Comparison of ENCODE assay signal across 13 mouse cellular contexts in genomic region chr17:88774103-88774526, GRCm38 (mm10). TPM values are rescaled to one million over a fixed set of nuclear protein-coding genes. Genes with fewer than 3 reads are reported as not detected.
A peak's percentile ranks its signal among the peaks of the same experiment; 100 is the strongest.
DNase-seq lines count a peak whose midpoint lies in the region; ATAC-seq lines count a peak whose summit lies in the region.
"Had no signal": no experiment of that assay in that cellular context is flagged by ENCODE, and none has a peak within 500 bp of the region (broad histone marks: within the 10 kb centered on the region; RNA-seq: fewer than 3 reads in every experiment).

No protein-coding gene starts in this region.

- peak; percentile 41 for DNase-seq in forebrain, embryonic 11.5 days (ENCODE audit: low spot score)
- DNase-seq in forebrain, embryonic 10.5 days (ENCODE audit: extremely low spot score, low spot score), result no peak
- peak; percentile 47 for DNase-seq in limb, embryonic 11.5 days (ENCODE audit: low spot score)
- no peak for DNase-seq in limb, embryonic 10.5 days (ENCODE audit: low spot score)
- peak; percentile 68 for DNase-seq in neural tube, embryonic 11.5 days (ENCODE audit: low spot score)
- DNase-seq in adrenal gland, postnatal 36 days, result no peak
- no peak for DNase-seq in cerebellum, adult 11 months
- DNase-seq: heart, postnatal 10 days; retina, postnatal 1 day had no signal

- no peak overlapping the region for H3K9ac ChIP-seq in forebrain, embryonic 11.5 days (ENCODE audit: low read length)
- H3K9ac ChIP-seq in limb, embryonic 11.5 days (ENCODE audit: low read length), result no peak overlapping the region
- no peak overlapping the region for H3K9ac ChIP-seq in hindbrain, embryonic 15.5 days
- no peak overlapping the region for H3K9ac ChIP-seq in neural tube, embryonic 11.5 days (ENCODE audit: low read length)
- H3K9ac ChIP-seq: liver, embryonic 15.5 days had no signal

- WGBS in forebrain, embryonic 11.5 days, result 71% methylated on average over 9 of the region's 9 CpGs
- 75% methylated on average over 9 of the region's 9 CpGs for WGBS in forebrain, embryonic 10.5 days
- WGBS in limb, embryonic 11.5 days, result 10% methylated on average over 9 of the region's 9 CpGs
- WGBS in limb, embryonic 10.5 days, result 21% methylated on average over 9 of the region's 9 CpGs
- WGBS in hindbrain, embryonic 15.5 days, result 17% methylated on average over 9 of the region's 9 CpGs
- WGBS in neural tube, embryonic 11.5 days, result 17% methylated on average over 9 of the region's 9 CpGs

- no peak overlapping the region for H3K4me3 ChIP-seq in forebrain, embryonic 11.5 days (ENCODE audit: low read depth, low read length)
- no peak overlapping the region for H3K4me3 ChIP-seq in forebrain, embryonic 10.5 days
- H3K4me3 ChIP-seq in limb, embryonic 11.5 days (ENCODE audit: low read depth, low read length), result no peak overlapping the region
- H3K4me3 ChIP-seq in limb, embryonic 10.5 days, result no peak overlapping the region
- no peak overlapping the region for H3K4me3 ChIP-seq in hindbrain, embryonic 15.5 days
- no peak overlapping the region for H3K4me3 ChIP-seq in neural tube, embryonic 11.5 days (ENCODE audit: low read depth, low read length)
- H3K4me3 ChIP-seq: liver, embryonic 15.5 days had no signal

- no peak for ATAC-seq in forebrain, embryonic 11.5 days (replicated peaks; ENCODE audit: low FRiP score)
- peak; percentile 9; the same call in 1 of the 2 replicates for ATAC-seq in limb, embryonic 11.5 days (ENCODE audit: insufficient number of reproducible peaks, low FRiP score, low TSS enrichment, low read depth)
- ATAC-seq in hindbrain, embryonic 15.5 days (ENCODE audit: low FRiP score, low read depth), result peak; percentile 52
- peak; percentile 73 for ATAC-seq in neural tube, embryonic 11.5 days (ENCODE audit: insufficient read depth, low FRiP score, low TSS enrichment)

- no peaks in the 10 kb centered on the region for H3K9me3 ChIP-seq in forebrain, embryonic 11.5 days (ENCODE audit: control insufficient read depth, low read length)
- H3K9me3 ChIP-seq in forebrain, embryonic 10.5 days, result no peaks in the 10 kb centered on the region
- H3K9me3 ChIP-seq in limb, embryonic 11.5 days (ENCODE audit: control insufficient read depth, low read length), result no peaks in the 10 kb centered on the region
- no peaks in the 10 kb centered on the region for H3K9me3 ChIP-seq in limb, embryonic 10.5 days (replicated peaks)
- no peaks in the 10 kb centered on the region for H3K9me3 ChIP-seq in hindbrain, embryonic 15.5 days
- no peaks in the 10 kb centered on the region for H3K9me3 ChIP-seq in neural tube, embryonic 11.5 days (ENCODE audit: control insufficient read depth, low read length)
- H3K9me3 ChIP-seq: liver, embryonic 15.5 days had no signal

- no peaks in the 10 kb centered on the region for H3K4me1 ChIP-seq in forebrain, embryonic 11.5 days (replicated peaks; ENCODE audit: control insufficient read depth, insufficient read depth, low read length)
- H3K4me1 ChIP-seq in forebrain, embryonic 10.5 days, result peaks cover 4% of the 10 kb centered on the region; the same call in 1 of the 2 replicates
- H3K4me1 ChIP-seq in limb, embryonic 11.5 days (ENCODE audit: control insufficient read depth, insufficient read depth, low read length), result peaks cover 6% of the 10 kb centered on the region; the same call in 1 of the 2 replicates
- peaks cover 15% of the 10 kb centered on the region for H3K4me1 ChIP-seq in limb, embryonic 10.5 days
- peaks cover 18% of the 10 kb centered on the region for H3K4me1 ChIP-seq in hindbrain, embryonic 15.5 days (replicated peaks)
- H3K4me1 ChIP-seq in neural tube, embryonic 11.5 days (ENCODE audit: control insufficient read depth, insufficient read depth, low read length), result peaks cover 15% of the 10 kb centered on the region
- H3K4me1 ChIP-seq: liver, embryonic 15.5 days had no signal

- H3K36me3 ChIP-seq in forebrain, embryonic 11.5 days (ENCODE audit: control insufficient read depth, insufficient read depth, low read length), result no peaks in the 10 kb centered on the region
- H3K36me3 ChIP-seq in forebrain, embryonic 10.5 days (replicated peaks), result no peaks in the 10 kb centered on the region
- H3K36me3 ChIP-seq in limb, embryonic 11.5 days (ENCODE audit: control insufficient read depth, insufficient read depth, low read length), result no peaks in the 10 kb centered on the region
- no peaks in the 10 kb centered on the region for H3K36me3 ChIP-seq in limb, embryonic 10.5 days
- H3K36me3 ChIP-seq in hindbrain, embryonic 15.5 days, result no peaks in the 10 kb centered on the region
- no peaks in the 10 kb centered on the region for H3K36me3 ChIP-seq in neural tube, embryonic 11.5 days (ENCODE audit: control insufficient read depth, insufficient read depth, low read length)
- H3K36me3 ChIP-seq: liver, embryonic 15.5 days had no signal

- H3K27ac ChIP-seq in forebrain, embryonic 11.5 days (ENCODE audit: low read depth, low read length), result no peak overlapping the region
- no peak overlapping the region for H3K27ac ChIP-seq in forebrain, embryonic 10.5 days
- no peak overlapping the region for H3K27ac ChIP-seq in limb, embryonic 11.5 days (replicated peaks; ENCODE audit: low read depth, low read length)
- no peak overlapping the region for H3K27ac ChIP-seq in limb, embryonic 10.5 days
- H3K27ac ChIP-seq in hindbrain, embryonic 15.5 days (replicated peaks), result peak overlapping the region; percentile 72
- peak overlapping the region; percentile 70 for H3K27ac ChIP-seq in neural tube, embryonic 11.5 days (ENCODE audit: low read depth, low read length)
- H3K27ac ChIP-seq: liver, embryonic 15.5 days had no signal

- H3K27me3 ChIP-seq in forebrain, embryonic 11.5 days (ENCODE audit: control insufficient read depth, insufficient read depth, low read length), result peaks cover 17% of the 10 kb centered on the region
- peaks cover 88% of the 10 kb centered on the region for H3K27me3 ChIP-seq in forebrain, embryonic 10.5 days (ENCODE audit: poor library complexity, severe bottlenecking)
- H3K27me3 ChIP-seq in limb, embryonic 11.5 days (ENCODE audit: control insufficient read depth, insufficient read depth, low read length), result no peaks in the 10 kb centered on the region
- H3K27me3 ChIP-seq in limb, embryonic 10.5 days (ENCODE audit: low read depth, poor library complexity, severe bottlenecking), result no peaks in the 10 kb centered on the region
- no peaks in the 10 kb centered on the region for H3K27me3 ChIP-seq in hindbrain, embryonic 15.5 days
- no peaks in the 10 kb centered on the region for H3K27me3 ChIP-seq in neural tube, embryonic 11.5 days (ENCODE audit: control insufficient read depth, insufficient read depth, low read length)
- H3K27me3 ChIP-seq: liver, embryonic 15.5 days had no signal

- H3K4me2 ChIP-seq in forebrain, embryonic 11.5 days (ENCODE audit: low read depth, low read length, severe bottlenecking), result no peak overlapping the region
- no peak overlapping the region for H3K4me2 ChIP-seq in limb, embryonic 11.5 days (ENCODE audit: low read depth, severe bottlenecking)
- peak overlapping the region; percentile 1; the same call in 1 of the 2 replicates for H3K4me2 ChIP-seq in hindbrain, embryonic 15.5 days
- H3K4me2 ChIP-seq in neural tube, embryonic 11.5 days (ENCODE audit: low read depth), result no peak overlapping the region
- H3K4me2 ChIP-seq: liver, embryonic 15.5 days had no signal

RNA-seq across cellular contexts. Expression of gene Lhcgr, which starts 17.7 kb away (rescaled TPM):
- 0.16 and 0.20 TPM in 2 replicates for polyA plus RNA-seq in forebrain, embryonic 11.5 days (2014; fragmentation: Nextera tagmentation; extraction: Ambion mirVana)
- polyA plus RNA-seq in forebrain, embryonic 10.5 days (2016; fragmentation: Nextera tagmentation; extraction: Ambion mirVana), result not detected in 2 replicates
- 0.10 and 0.48 TPM in 2 replicates for polyA plus RNA-seq in limb, embryonic 11.5 days (2014; fragmentation: Nextera tagmentation; extraction: Ambion mirVana)
- polyA plus RNA-seq in limb, embryonic 10.5 days (2016; fragmentation: Nextera tagmentation; extraction: Ambion mirVana), result 0.38 TPM in 1 of 2 replicates, not detected in the other
- 2.5 and 2.8 TPM in 2 replicates for polyA plus RNA-seq in hindbrain, embryonic 15.5 days (2015; fragmentation: Nextera tagmentation; extraction: Ambion mirVana)
- 0.91 and 0.99 TPM in 2 replicates for polyA plus RNA-seq in neural tube, embryonic 11.5 days (2014; fragmentation: Nextera tagmentation; extraction: Ambion mirVana)
- not detected for total RNA-seq in adrenal gland, postnatal 36 days (2021)
- polyA plus RNA-seq: C2C12; large intestine, adult 2 months; liver, embryonic 15.5 days had no signal

Comparison
In these comparisons a context has a peak if more than half of its experiments do, and no peak if none do; other contexts are left out.
1. DNase-seq: peak in forebrain, embryonic 11.5 days (single experiment), limb, embryonic 11.5 days (single experiment) and neural tube, embryonic 11.5 days (single experiment); none in forebrain, embryonic 10.5 days (single experiment), limb, embryonic 10.5 days (single experiment), adrenal gland, postnatal 36 days (0 of 2) and cerebellum, adult 11 months (single experiment).
2. H3K27ac ChIP-seq: peak in hindbrain, embryonic 15.5 days (single experiment) and neural tube, embryonic 11.5 days (single experiment); none in forebrain, embryonic 11.5 days (single experiment), forebrain, embryonic 10.5 days (single experiment), limb, embryonic 11.5 days (single experiment) and limb, embryonic 10.5 days (single experiment).